Mouse (Mus musculus) ES-Bruce4 (cell line): ENCODE results near the gene Cep104. TPM values are rescaled to one million over a fixed set of nuclear protein-coding genes. Genes with fewer than 3 reads are reported as not detected.

Experiments
- H3K27ac ChIP-seq: 2 replicates; pipeline ENCODE4 v1.5.1; 2012; ENCODE audit warnings: low read length, inconsistent platforms; ENCODE audit not compliant: insufficient read depth
- H3K27me3 ChIP-seq: 2 replicates; pipeline ENCODE4 v1.6.1; 2012; ENCODE audit warnings: mild to moderate bottlenecking, low read length, inconsistent platforms; ENCODE audit not compliant: control insufficient read depth, poor library complexity, insufficient read depth, severe bottlenecking
- H3K36me3 ChIP-seq: 2 replicates; pipeline ENCODE4 v1.6.1; 2012; ENCODE audit warnings: inconsistent platforms, mild to moderate bottlenecking, low read length, moderate library complexity; ENCODE audit not compliant: control insufficient read depth, poor library complexity, insufficient read depth, severe bottlenecking
- H3K4me1 ChIP-seq: one replicate; pipeline ENCODE4 v1.8.1; 2011; ENCODE audit warnings: low read length; ENCODE audit not compliant: control insufficient read depth, insufficient read depth
- H3K4me3 ChIP-seq: 2 replicates; pipeline ENCODE4 v1.5.1; 2011; ENCODE audit warnings: low read depth, mild to moderate bottlenecking, low read length
- H3K9ac ChIP-seq: 2 replicates; pipeline ENCODE4 v1.6.1; 2012; ENCODE audit warnings: low read depth, mild to moderate bottlenecking, inconsistent platforms; ENCODE audit not compliant: poor library complexity, severe bottlenecking
- H3K9me3 ChIP-seq: replicated peaks from 2 replicates; pipeline ENCODE4 v1.6.1; 2012; ENCODE audit warnings: mild to moderate bottlenecking, low read length, inconsistent platforms; ENCODE audit not compliant: control insufficient read depth, poor library complexity, insufficient read depth, severe bottlenecking
- CTCF ChIP-seq: IDR thresholded peaks from one replicate; pipeline ENCODE4 v1.8.1; 2011; ENCODE audit warnings: low read depth, low read length
- EP300 ChIP-seq: IDR thresholded peaks from 2 replicates; pipeline ENCODE4 v1.6.1; 2011; ENCODE audit warnings: low read depth, low read length; ENCODE audit not compliant: insufficient read depth
- POLR2A ChIP-seq: IDR thresholded peaks from one replicate; pipeline ENCODE4 v1.8.1; 2011; ENCODE audit warnings: low read length; ENCODE audit not compliant: insufficient read depth
- polyA plus RNA-seq: library from polyadenylated mRNA; stranded (reverse); fragments of >200 nt; gene quantifications from 2 replicates; pipeline ENCODE4 v1.2.4, GENCODE M21; 2011; ENCODE audit warnings: low read depth; ENCODE audit not compliant: missing spikeins, insufficient read depth, insufficient read length

Cep104 gene
- polyA plus RNA-seq, 1 experiment = 17.6 TPM

- Histone ChIP-seq H3K9me3 (no peaks in the 10 kb centered on the region), H3K27ac (no peak overlapping the region), H3K4me1 (no peaks in the 10 kb centered on the region), H3K27me3 (no peaks in the 10 kb centered on the region), H3K4me3 (no peak overlapping the region), H3K36me3 (no peaks in the 10 kb centered on the region), H3K9ac (no peak overlapping the region)
- TF ChIP-seq CTCF = no peak
- no peak for TF ChIP-seq EP300
- TF ChIP-seq POLR2A = no peak
Observed at GRCm38 (mm10) chr4:153975768-153976167, 774 bp downstream of the Cep104 start.

- H3K36me3 ChIP-seq = peaks cover 3% of the 10 kb centered on the region; the same call in 1 of the 2 replicates
- no peaks in the 10 kb centered on the region for H3K9me3 ChIP-seq
- no peaks in the 10 kb centered on the region for H3K27me3 ChIP-seq
- no peaks in the 10 kb centered on the region for H3K4me1 ChIP-seq
- TF ChIP-seq CTCF (no peak), POLR2A (no peak), EP300 (no peak)
- H3K27ac ChIP-seq = no peak overlapping the region
- H3K4me3 ChIP-seq = no peak overlapping the region
- no peak overlapping the region for H3K9ac ChIP-seq
Observed at GRCm38 (mm10) chr4:153979243-153979642, 4.2 kb downstream of the Cep104 start.

GRCm38 (mm10) chr4:153980470-153980869 is 5.5 kb downstream of the Cep104 start:
- H3K4me3 ChIP-seq = no peak overlapping the region
- H3K27ac ChIP-seq = no peak overlapping the region
- H3K4me1 ChIP-seq = no peaks in the 10 kb centered on the region
- H3K9ac ChIP-seq = no peak overlapping the region
- peaks cover 3% of the 10 kb centered on the region; the same call in 1 of the 2 replicates for H3K36me3 ChIP-seq
- H3K27me3 ChIP-seq = no peaks in the 10 kb centered on the region
- TF ChIP-seq EP300 = no peak
- TF ChIP-seq CTCF = no peak
- no peak for TF ChIP-seq POLR2A
- H3K9me3 ChIP-seq = no peaks in the 10 kb centered on the region

- no peaks in the 10 kb centered on the region; the same call in 1 of the 2 replicates for H3K36me3 ChIP-seq
Observed at GRCm38 (mm10) chr4:153992715-153993114, 17.7 kb downstream of the Cep104 start.

GRCm38 (mm10) chr4:153993505-153993904 is 18.5 kb downstream of the Cep104 start:
- TF ChIP-seq EP300 = no peak
- no peaks in the 10 kb centered on the region for H3K27me3 ChIP-seq
- no peak overlapping the region for H3K9ac ChIP-seq
- no peaks in the 10 kb centered on the region; the same call in 1 of the 2 replicates for H3K36me3 ChIP-seq
- no peaks in the 10 kb centered on the region for H3K9me3 ChIP-seq
- H3K4me3 ChIP-seq = peak overlapping the region; percentile 31
- peaks cover 3% of the 10 kb centered on the region for H3K4me1 ChIP-seq
- peak overlapping the region; percentile 29; the same call in 1 of the 2 replicates for H3K27ac ChIP-seq

More at GRCm38 (mm10) chr4:153992715-153993114, 17.7 kb downstream of the Cep104 start:
- Histone ChIP-seq H3K4me1 (peaks cover 3% of the 10 kb centered on the region), H3K27me3 (no peaks in the 10 kb centered on the region), H3K9me3 (no peaks in the 10 kb centered on the region), H3K9ac (no peak overlapping the region), H3K27ac (no peak overlapping the region), H3K4me3 (no peak overlapping the region)
- TF ChIP-seq POLR2A (no peak), EP300 (no peak), CTCF (no peak)

GRCm38 (mm10) chr4:154005488-154005887 is 30.5 kb downstream of the Cep104 start:
- Histone ChIP-seq H3K36me3 (no peaks in the 10 kb centered on the region), H3K4me1 (no peaks in the 10 kb centered on the region), H3K9ac (no peak overlapping the region), H3K9me3 (no peaks in the 10 kb centered on the region), H3K27ac (no peak overlapping the region), H3K27me3 (no peaks in the 10 kb centered on the region), H3K4me3 (no peak overlapping the region)
- TF ChIP-seq EP300 (no peak), POLR2A (no peak), CTCF (no peak)

- Histone ChIP-seq H3K4me1 (no peaks in the 10 kb centered on the region), H3K27ac (no peak overlapping the region)
Observed at GRCm38 (mm10) chr4:154006264-154006663, 31.3 kb downstream of the Cep104 start.

More at GRCm38 (mm10) chr4:154006264-154006663, 31.3 kb downstream of the Cep104 start:
- Histone ChIP-seq H3K36me3 (no peaks in the 10 kb centered on the region), H3K9me3 (no peaks in the 10 kb centered on the region), H3K4me3 (no peak overlapping the region), H3K27me3 (no peaks in the 10 kb centered on the region), H3K9ac (no peak overlapping the region)
- TF ChIP-seq EP300 = no peak
- no peak for TF ChIP-seq CTCF
- TF ChIP-seq POLR2A = no peak
